Mouse (Mus musculus): ENCODE results near the gene Tnk2.

- TF ChIP-seq POLR2A (IDR thresholded peaks at IDR 0.05; ENCODE audit: borderline replicate concordance, insufficient read depth, low read length) (no peak), CTCF (IDR thresholded peaks at IDR 0.05; ENCODE audit: borderline replicate concordance, insufficient read depth, low read depth, low read length) (no peak)
Observed at GRCm38 (mm10) chr16:32687221-32687620, 43.5 kb downstream of the Tnk2 start.
